Mouse (Mus musculus): ENCODE measurements around the gene Gdf9.
"Not testable (repeated sequence)": the region's sequence is repeated elsewhere in the genome, so short reads cannot be mapped to it uniquely, and the experiment has no call there.

Gene Gdf9

GRCm38 (mm10) chr11:53430670-53431346 lies at the start of gene Gdf9, which contains the start of gene Uqcrq:
Gene Gdf9, plus strand, starts transcription at chr11:53431023.
Gene Uqcrq, minus strand, starts transcription at chr11:53430831.
- DNase-seq (ENCODE audit: low spot score), result peak; percentile 100

GRCm38 (mm10) chr11:53383758-53384428 lies 46.9 kb upstream of the Gdf9 start:
- no peak for DNase-seq (ENCODE audit: low spot score)

- DNase-seq (ENCODE audit: low spot score), result no peak
Observed at GRCm38 (mm10) chr11:53393856-53394255, 37.0 kb upstream of the Gdf9 start.

DNA sequence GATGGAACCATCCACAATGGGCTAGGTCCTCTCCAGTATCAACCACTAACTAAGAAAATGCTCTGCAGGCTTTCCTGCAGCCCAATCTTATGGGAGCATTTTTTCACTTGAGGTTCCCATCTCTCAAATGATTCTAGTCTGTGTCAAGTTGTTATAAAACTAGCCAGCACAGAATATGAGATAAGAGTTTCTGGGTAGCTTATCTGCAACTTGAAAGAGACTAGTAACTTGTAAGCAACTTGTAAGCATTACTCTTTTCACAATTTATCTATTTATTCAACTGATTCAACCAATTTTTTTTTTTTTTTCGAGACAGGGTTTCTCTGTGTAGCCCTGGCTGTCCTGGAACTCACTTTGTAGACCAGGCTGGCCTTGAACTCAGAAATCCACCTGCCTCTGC lies 27.2 kb upstream of the Gdf9 start:
- peak; percentile 15 for DNase-seq (ENCODE audit: low spot score)

DNA sequence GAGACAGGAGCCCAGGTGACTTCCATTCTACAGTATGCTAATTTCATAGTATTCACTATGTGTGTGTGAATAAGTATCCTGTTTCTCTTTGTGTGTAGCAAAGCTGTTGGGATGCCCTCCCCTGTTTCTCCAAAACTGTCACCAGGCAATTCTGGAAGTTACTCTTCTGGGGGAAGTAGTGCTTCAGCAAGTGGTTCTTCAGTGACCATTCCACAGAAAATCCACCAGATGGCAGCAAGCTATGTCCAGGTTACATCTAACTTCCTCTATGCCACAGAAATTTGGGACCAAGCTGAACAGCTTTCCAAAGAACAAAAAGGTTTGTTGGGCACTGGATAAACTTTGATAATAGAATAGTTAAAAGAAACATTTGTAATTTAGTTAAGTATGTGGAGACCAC lies 19.1 kb upstream of the Gdf9 start:
- DNase-seq (ENCODE audit: low spot score), result peak; percentile 19

- no peak for DNase-seq (ENCODE audit: low spot score)
Observed at GRCm38 (mm10) chr11:53413871-53414270, 17.0 kb upstream of the Gdf9 start.

DNA sequence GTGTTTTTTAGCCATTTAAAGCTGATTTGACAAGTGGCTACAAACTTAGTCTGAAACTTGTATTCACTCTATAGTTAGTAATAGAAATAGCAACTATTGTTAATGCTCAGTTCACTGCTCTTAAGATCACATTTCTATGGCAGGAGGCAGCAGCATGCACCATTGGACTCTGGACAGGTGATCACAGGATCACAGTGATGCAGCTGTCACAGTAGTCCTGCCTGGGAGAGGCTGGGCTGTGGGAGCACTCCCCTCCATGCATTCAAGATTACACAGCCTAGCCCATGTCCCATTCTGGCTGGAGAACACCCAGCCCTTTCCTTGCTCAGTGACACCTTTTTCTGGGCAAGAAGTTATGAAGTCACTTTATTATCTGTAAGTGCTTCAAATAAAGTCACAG lies 12.8 kb upstream of the Gdf9 start:
- DNase-seq (ENCODE audit: low spot score), result no peak

GRCm38 (mm10) chr11:53423036-53423435 lies 7.8 kb upstream of the Gdf9 start, which contains the start of gene Leap2:
Gene Leap2, minus strand, starts transcription at chr11:53423170.
- no peak for DNase-seq (ENCODE audit: low spot score)

GRCm38 (mm10) chr11:53424826-53425225 lies 6.0 kb upstream of the Gdf9 start:
- DNase-seq (ENCODE audit: low spot score), result no peak

DNA sequence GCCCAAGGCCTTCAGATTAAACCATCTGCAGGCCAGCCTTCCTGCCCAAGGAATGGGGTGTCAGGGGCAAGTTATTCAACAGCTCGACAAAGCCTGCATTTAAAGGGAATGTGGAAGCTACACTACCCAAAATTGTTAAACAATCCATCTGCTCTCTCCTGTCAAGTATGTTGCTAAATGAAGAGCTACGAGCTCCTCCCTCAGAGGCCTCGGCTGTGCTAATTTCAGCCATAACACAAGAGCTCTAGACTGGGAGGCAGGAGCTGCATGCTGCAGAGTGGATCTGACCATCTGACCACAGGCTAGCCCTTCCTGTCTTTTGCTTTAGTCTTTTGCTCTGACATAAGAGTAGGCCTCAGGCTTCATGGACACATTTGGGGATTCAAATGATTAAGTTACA lies 5.6 kb upstream of the Gdf9 start:
- no peak for DNase-seq (ENCODE audit: low spot score)

- DNase-seq (ENCODE audit: low spot score), result no peak
Observed at GRCm38 (mm10) chr11:53425711-53426255, 5.0 kb upstream of the Gdf9 start.

- DNase-seq (ENCODE audit: low spot score), result not testable (repeated sequence)
Observed at GRCm38 (mm10) chr11:53426914-53427313, 3.9 kb upstream of the Gdf9 start.

DNA sequence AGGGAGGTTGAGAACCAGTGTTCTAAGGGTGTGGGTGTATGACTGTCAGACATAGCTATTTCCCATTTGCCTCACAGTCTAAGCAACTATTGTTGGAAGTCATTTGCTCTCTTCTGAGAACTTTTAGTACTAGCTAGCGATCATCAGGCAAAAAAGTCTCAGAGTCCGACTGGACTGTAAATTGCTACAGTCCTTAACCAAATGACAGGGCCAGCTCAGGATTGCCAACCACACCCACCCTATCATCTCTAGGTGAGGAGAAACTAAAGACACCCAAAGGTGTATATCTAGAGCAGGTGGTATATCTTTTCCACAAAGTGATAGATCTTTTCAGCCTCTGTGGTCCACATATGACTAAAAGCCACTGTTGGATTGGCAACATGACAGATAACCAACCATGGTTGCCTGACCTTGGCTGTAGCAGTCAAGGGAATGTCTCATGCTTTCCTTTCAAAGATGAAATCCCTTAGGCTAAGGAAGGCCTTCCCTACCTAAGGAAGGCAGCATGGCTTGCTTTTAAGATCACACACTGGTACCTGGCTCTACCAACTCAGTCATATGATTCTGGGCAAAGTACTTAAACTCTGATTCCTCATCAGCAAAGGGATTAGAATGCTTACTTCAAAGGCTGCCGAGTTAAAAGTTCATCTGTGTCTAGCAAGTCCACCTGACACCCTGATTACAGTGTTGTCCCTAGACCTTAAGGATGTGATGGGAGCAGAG lies 2.7 kb upstream of the Gdf9 start:
- DNase-seq (ENCODE audit: low spot score), result no peak

DNA sequence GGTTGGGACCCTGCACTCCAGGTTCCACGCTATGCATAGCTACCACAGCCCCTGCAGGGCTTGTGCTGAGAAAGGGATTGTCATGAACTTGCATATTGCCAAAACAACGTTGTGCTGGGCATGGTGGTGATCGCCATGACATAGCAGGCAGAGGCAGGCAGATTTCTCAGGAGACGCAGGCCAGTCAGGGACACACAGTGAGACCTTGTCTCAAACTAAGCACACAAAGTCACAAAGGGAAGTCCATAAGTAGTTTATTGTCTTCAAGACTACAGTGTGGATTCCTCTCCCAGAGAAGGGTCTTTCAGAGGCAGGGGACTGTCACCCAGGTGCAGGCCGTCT lies 2.1 kb upstream of the Gdf9 start:
- DNase-seq (ENCODE audit: low spot score), result no peak

GRCm38 (mm10) chr11:53429182-53429581 lies 1.6 kb upstream of the Gdf9 start:
- no peak for DNase-seq (ENCODE audit: low spot score)

DNA sequence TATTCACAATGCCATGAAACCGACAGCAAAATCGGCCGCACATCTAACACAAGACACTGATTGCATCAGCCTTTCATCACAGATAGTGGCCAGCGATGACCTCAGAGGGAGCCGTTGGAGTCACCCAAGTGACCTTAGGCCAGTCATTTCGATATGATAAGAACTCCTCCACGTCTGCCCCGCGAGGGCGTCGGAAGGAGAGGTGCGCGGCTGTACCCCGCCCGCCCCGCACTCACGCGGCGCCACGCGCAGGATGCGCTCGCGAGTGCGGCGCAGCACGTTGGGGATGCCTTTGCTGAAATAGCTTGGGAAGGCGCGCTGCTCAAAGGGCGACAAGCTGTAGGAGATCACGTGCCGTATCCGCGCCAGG lies 538 bp upstream of the Gdf9 start:
- DNase-seq (ENCODE audit: low spot score), result no peak

DNA sequence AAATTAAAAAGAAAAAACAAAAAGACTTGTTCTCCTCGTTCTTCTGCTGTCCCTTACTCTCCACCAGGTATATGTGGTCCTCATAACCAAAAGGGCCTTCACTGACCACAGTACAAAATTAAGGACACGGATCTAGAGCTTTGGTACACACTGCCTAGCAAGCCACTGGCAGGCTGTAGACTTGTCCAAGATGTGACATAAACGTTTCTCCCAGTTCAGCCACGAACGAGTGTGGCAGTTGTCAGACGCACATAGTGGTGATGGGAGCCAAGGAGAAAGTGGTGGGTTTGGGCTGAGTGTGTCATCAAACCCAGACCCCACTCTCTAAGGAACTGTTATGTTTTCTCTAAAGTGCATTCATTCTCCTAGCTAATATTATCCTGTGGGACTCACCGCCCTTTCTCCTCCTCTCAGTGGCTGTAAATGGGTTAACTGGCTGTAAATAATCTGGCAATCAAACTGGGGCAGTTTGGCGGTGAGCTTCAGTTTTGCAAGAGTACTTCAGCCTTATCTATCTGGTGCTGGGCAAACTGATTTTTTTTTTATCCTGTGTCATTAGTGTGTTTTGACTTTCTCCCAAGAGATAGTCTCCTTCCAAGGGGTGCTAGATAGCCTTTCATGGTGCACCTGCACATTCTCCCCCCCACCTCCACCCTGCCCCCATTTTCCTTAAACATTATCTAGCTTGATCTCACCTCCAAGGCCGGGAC lies 679 bp downstream of the Gdf9 start:
- peak; percentile 42 for DNase-seq (ENCODE audit: low spot score)

DNA sequence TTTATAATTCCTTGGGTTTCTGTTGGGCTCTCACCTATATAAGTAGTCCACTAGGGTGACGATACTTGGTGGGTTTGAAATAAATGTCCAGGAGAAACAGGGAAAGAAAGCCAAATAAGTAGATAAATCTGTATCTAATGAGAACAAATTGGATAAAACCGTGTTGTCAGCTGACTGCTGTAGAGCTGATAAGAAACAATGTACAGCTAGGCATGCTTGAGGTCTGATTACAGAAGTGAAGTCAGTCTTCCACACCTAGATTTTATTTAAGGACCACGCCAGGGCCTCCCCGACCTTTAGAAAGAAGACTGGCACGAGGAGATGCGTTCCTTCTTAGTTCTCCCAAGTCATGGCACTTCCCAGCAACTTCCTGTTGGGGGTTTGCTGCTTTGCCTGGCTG lies 2.2 kb downstream of the Gdf9 start:
- peak; percentile 45 for DNase-seq (ENCODE audit: low spot score)

GRCm38 (mm10) chr11:53435504-53435903 lies 4.7 kb downstream of the Gdf9 start:
- no peak for DNase-seq (ENCODE audit: low spot score)

- DNase-seq (ENCODE audit: low spot score), result no peak
Observed at GRCm38 (mm10) chr11:53436338-53436737, 5.5 kb downstream of the Gdf9 start.

DNA sequence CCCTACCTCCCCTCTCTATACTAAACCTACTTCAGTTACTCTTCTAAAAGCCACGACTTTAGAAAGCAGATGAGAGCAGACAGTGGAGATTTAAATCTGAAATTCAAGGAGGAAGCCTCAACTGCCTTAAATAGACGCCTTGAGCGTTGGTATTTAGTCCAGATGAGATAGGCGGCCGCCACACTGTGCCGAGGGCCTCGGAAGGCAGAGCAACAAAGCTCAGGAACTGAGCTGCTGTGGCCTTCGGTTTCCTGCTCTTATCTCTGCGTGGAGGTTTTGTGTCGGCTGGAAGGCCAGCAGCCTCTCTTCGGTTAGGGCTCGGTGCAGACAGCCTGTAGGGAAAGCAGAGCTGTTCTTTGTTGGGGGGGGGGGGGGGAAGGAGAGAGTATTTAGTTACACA lies 11.1 kb downstream of the Gdf9 start:
- DNase-seq (ENCODE audit: low spot score), result no peak

DNA sequence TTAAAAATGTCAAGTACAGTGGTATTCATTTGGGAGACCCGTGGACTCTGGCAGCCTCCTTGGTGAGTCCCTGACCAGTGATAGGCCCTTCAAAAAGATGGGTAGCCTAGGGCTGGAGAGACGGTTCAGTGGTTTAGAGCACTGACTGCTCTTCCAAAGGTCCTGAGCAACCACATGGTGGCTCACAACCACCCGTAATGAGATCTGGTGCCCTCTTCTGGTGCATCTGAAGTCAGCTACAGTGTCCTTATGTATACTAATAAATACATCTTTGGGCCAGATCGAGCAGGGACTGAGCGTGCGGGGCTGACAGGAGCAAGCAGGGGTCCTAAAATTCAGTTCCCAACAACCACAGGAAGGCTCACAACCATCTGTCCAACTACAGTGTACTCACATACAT lies 13.0 kb downstream of the Gdf9 start:
- DNase-seq (ENCODE audit: low spot score), result no peak

Measured in c-Kit-positive CD71-positive TER-119-positive erythroid progenitor cells, embryonic 14.5 days (primary cell).